Mouse (Mus musculus): ENCODE data around the gene Ints2. TPM values are rescaled to one million over a fixed set of nuclear protein-coding genes. Genes with fewer than 3 reads are reported as not detected.
"Not testable (repeated sequence)": the region's sequence is repeated elsewhere in the genome, so short reads cannot be mapped to it uniquely, and the experiment has no call there.

Ints2 gene
- polyA plus RNA-seq (2014; fragmentation: Nextera tagmentation; extraction: Ambion mirVana), result 24.8 and 28.4 TPM in 2 replicates

DNA sequence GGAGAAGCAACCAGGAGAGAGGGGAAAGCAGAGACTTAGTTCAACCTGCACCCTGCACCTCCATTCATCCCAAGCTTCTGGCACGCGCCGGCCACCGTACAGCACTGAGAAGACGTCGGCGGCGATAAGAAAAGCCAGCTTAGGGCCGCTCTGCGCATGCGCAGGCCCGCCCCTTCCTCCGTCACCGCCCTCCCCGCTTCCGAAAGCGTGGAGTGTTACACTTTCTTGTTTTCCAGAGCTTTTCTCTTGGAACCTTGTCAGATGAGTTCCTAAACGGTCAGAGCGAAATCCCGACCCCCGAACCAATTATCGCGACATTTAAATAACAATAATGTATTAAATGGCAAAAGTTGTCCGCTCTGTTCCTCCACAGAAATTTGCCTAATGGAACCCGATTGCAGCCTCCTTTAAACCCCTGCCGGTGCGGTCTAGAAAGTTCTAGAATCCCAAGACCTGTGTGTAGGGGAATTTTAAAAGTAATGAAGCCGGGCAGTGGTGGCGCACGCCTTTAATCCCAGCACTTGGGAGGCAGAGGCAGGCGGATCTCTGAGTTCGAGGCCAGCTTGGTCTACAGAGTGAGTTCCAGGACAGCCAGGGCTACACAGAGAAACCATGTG is at the start of gene Ints2:
Ints2 (minus strand) TSS at position 116 of the 617 bp plus-strand sequence.
- 7% methylated on average over 32 of the region's 32 CpGs for whole genome bisulfite sequencing
- DNase-seq (ENCODE audit: low spot score) (peak; percentile 97), ATAC-seq (peak; percentile 95)
- peak within 1 kb of the TSS; percentile 61 for H3K4me2 ChIP-seq (ENCODE audit: low read length)
- H3K27ac ChIP-seq (ENCODE audit: low read depth, low read length), result peak within 1 kb of the TSS; percentile 52
- H3K4me3 ChIP-seq (ENCODE audit: low read depth, low read length), result peak within 1 kb of the TSS; percentile 49
- H3K36me3 ChIP-seq (ENCODE audit: control insufficient read depth, insufficient read depth, low read length), result peaks cover 13% of the 10 kb centered on the region
- peaks cover 10% of the 10 kb centered on the region for H3K4me1 ChIP-seq (ENCODE audit: control insufficient read depth, insufficient read depth, low read length)
- no peaks in the 10 kb centered on the region for H3K27me3 ChIP-seq (replicated peaks; ENCODE audit: control insufficient read depth, insufficient read depth, low read length)
- peak within 1 kb of the TSS; percentile 87 for H3K9ac ChIP-seq (ENCODE audit: low read length)
- no peaks in the 10 kb centered on the region for H3K9me3 ChIP-seq (replicated peaks; ENCODE audit: control insufficient read depth, low read length)

DNA sequence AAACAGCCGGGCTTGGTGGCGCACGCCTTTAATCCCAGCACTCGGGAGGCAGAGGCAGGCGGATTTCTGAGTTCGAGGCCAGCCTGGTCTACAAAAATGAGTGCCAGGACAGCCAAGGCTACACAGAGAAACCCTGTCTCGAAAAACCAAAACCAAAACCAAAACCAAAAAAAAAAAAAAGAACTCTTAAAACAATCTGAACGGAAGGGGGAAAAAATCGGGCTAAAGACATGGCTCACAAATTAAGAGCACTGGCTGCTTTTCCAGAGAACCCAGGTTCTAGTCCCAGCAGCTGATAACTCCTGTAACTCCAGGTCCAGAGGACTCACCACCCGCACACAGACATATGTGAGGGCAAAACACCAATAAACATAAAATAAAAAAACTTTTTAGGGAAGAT is 34.8 kb upstream of the Ints2 start:
- WGBS, result 95% methylated on average over 10 of the region's 10 CpGs
- H3K27ac ChIP-seq (ENCODE audit: low read depth, low read length); H3K27me3 ChIP-seq (replicated peaks; ENCODE audit: control insufficient read depth, insufficient read depth, low read length); H3K9ac ChIP-seq (ENCODE audit: low read length); ATAC-seq; H3K4me3 ChIP-seq (ENCODE audit: low read depth, low read length); H3K9me3 ChIP-seq (replicated peaks; ENCODE audit: control insufficient read depth, low read length); H3K4me2 ChIP-seq (ENCODE audit: low read length); DNase-seq (ENCODE audit: low spot score); H3K4me1 ChIP-seq (ENCODE audit: control insufficient read depth, insufficient read depth, low read length): not testable (repeated sequence)
- H3K36me3 ChIP-seq (ENCODE audit: control insufficient read depth, insufficient read depth, low read length), result peaks cover 35% of the 10 kb centered on the region

DNA sequence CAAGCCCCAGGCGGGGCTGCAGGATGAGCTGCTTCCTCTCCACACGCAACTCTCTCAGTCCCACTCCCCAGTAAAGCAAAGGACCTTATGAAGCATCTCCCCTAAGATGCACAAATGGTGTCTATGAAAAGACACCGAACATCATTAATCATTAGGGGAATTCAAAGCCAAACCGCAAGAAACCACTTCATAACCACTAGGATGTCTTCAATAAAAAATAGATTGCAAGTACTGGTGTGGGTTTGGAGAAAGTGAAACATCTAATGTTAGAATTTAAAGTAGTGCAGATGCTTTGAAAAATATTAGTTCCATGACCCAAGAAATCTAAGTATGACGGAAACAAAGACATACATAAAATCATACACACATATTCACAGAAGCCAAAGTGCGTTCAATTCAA is 34.3 kb upstream of the Ints2 start:
- no peak overlapping the region for H3K4me3 ChIP-seq (ENCODE audit: low read depth, low read length)
- H3K4me1 ChIP-seq (ENCODE audit: control insufficient read depth, insufficient read depth, low read length), result no peaks in the 10 kb centered on the region
- no peak overlapping the region for H3K9ac ChIP-seq (ENCODE audit: low read length)
- no peaks in the 10 kb centered on the region for H3K9me3 ChIP-seq (replicated peaks; ENCODE audit: control insufficient read depth, low read length)
- 97% methylated on average over 6 of the region's 6 CpGs for WGBS
- no peak overlapping the region for H3K4me2 ChIP-seq (ENCODE audit: low read length)
- DNase-seq (ENCODE audit: low spot score) (no peak), ATAC-seq (no peak)
- H3K27ac ChIP-seq (ENCODE audit: low read depth, low read length), result no peak overlapping the region
- H3K36me3 ChIP-seq (ENCODE audit: control insufficient read depth, insufficient read depth, low read length), result peaks cover 35% of the 10 kb centered on the region
- H3K27me3 ChIP-seq (replicated peaks; ENCODE audit: control insufficient read depth, insufficient read depth, low read length), result no peaks in the 10 kb centered on the region

DNA sequence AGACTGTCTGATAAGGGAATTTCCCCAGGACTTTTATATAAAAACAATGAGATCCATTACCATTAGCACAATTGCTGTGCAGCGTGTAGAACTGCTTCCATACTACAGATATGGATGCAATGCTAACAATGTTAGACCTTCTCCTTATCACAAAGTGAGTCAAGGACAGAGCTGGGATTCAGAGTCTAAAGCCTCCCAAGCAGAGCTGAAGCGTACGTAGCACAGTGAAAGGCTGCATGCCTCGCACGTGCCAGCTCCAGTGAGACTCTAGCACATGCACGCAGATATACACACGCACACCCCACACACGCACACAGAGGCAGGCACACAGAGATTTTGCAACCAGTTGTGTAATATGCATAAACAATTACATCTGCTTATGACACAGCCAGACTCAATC is 28.4 kb upstream of the Ints2 start:
- no peak overlapping the region for H3K27ac ChIP-seq (ENCODE audit: low read depth, low read length)
- DNase-seq (ENCODE audit: low spot score), result no peak
- H3K27me3 ChIP-seq (replicated peaks; ENCODE audit: control insufficient read depth, insufficient read depth, low read length), result no peaks in the 10 kb centered on the region
- no peaks in the 10 kb centered on the region for H3K9me3 ChIP-seq (replicated peaks; ENCODE audit: control insufficient read depth, low read length)
- peaks cover 75% of the 10 kb centered on the region for H3K36me3 ChIP-seq (ENCODE audit: control insufficient read depth, insufficient read depth, low read length)
- WGBS, result 96% methylated on average over 8 of the region's 8 CpGs
- H3K9ac ChIP-seq (ENCODE audit: low read length), result no peak overlapping the region
- no peak overlapping the region for H3K4me2 ChIP-seq (ENCODE audit: low read length)
- no peaks in the 10 kb centered on the region for H3K4me1 ChIP-seq (ENCODE audit: control insufficient read depth, insufficient read depth, low read length)
- H3K4me3 ChIP-seq (ENCODE audit: low read depth, low read length), result no peak overlapping the region
- ATAC-seq, result no peak

DNA sequence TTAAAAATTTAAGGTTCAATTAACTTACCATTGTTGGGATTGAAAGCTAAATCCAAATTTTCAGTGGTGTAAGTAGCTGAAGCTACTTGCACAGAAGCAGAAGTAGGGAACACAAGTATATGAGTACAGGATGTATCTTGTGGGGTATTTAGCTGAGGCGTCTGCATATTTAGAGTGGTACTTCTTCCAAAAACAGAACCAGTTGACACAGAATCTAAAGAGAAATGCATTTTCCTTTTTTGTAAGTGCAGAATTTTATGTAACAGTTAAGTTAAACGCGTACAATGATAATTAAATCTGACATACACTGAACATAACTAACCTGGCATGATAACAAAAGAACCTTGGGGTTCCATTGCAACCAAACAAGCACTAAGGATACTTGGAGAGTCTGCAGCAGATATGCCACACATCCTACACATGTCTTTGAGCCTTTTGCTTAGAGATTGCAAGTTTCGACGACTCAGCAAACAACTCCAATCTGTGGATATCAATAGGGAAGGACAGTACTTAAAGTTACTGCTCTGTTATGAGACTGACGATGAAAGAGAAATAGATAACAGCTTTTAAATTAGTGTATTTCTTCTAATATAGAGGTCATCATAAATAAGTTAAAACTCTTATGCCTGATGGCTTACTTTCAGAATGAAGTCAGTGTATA is 21.2 kb upstream of the Ints2 start:
- no peaks in the 10 kb centered on the region for H3K4me1 ChIP-seq (ENCODE audit: control insufficient read depth, insufficient read depth, low read length)
- ATAC-seq (no peak), DNase-seq (ENCODE audit: low spot score) (no peak)
- WGBS, result 96% methylated on average over 6 of the region's 6 CpGs
- H3K9ac ChIP-seq (ENCODE audit: low read length), result no peak overlapping the region
- no peak overlapping the region for H3K27ac ChIP-seq (ENCODE audit: low read depth, low read length)
- no peak overlapping the region for H3K4me2 ChIP-seq (ENCODE audit: low read length)
- no peaks in the 10 kb centered on the region for H3K9me3 ChIP-seq (replicated peaks; ENCODE audit: control insufficient read depth, low read length)
- H3K4me3 ChIP-seq (ENCODE audit: low read depth, low read length), result no peak overlapping the region
- H3K27me3 ChIP-seq (replicated peaks; ENCODE audit: control insufficient read depth, insufficient read depth, low read length), result no peaks in the 10 kb centered on the region
- H3K36me3 ChIP-seq (ENCODE audit: control insufficient read depth, insufficient read depth, low read length), result peaks cover 76% of the 10 kb centered on the region

DNA sequence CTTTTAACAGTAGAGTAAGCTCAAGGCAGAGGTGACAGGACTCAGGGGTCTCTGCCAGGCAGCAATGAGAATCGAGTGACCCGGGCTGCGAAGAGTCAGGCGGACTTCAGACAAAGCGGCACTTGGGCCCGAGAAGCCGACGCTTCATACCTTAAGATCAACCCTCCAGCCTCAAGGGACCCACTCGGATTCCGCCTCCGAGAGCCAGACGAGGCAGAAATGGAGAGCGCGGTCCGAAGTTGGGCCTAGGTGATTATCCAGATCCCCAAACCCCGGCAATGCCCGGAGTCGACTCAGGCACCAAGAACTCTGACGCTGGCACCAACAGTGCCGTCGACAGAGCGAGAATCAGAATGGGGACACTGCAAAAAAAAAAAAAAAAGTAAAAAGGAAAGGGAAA is 321 bp downstream of the Ints2 start:
- DNase-seq (ENCODE audit: low spot score), result no peak
- ATAC-seq, result peak; percentile 53; the same call in 1 of the 2 replicates
- peak overlapping the region; percentile 49 for H3K4me3 ChIP-seq (ENCODE audit: low read depth, low read length)
- peak overlapping the region; percentile 61 for H3K4me2 ChIP-seq (ENCODE audit: low read length)
- H3K4me1 ChIP-seq (ENCODE audit: control insufficient read depth, insufficient read depth, low read length), result peaks cover 10% of the 10 kb centered on the region
- WGBS, result 0% methylated on average over 22 of the region's 22 CpGs
- H3K27me3 ChIP-seq (replicated peaks; ENCODE audit: control insufficient read depth, insufficient read depth, low read length), result no peaks in the 10 kb centered on the region
- H3K9ac ChIP-seq (ENCODE audit: low read length), result peak overlapping the region; percentile 87
- peaks cover 18% of the 10 kb centered on the region for H3K36me3 ChIP-seq (ENCODE audit: control insufficient read depth, insufficient read depth, low read length)
- H3K27ac ChIP-seq (ENCODE audit: low read depth, low read length), result peak overlapping the region; percentile 52
- H3K9me3 ChIP-seq (replicated peaks; ENCODE audit: control insufficient read depth, low read length), result no peaks in the 10 kb centered on the region

DNA sequence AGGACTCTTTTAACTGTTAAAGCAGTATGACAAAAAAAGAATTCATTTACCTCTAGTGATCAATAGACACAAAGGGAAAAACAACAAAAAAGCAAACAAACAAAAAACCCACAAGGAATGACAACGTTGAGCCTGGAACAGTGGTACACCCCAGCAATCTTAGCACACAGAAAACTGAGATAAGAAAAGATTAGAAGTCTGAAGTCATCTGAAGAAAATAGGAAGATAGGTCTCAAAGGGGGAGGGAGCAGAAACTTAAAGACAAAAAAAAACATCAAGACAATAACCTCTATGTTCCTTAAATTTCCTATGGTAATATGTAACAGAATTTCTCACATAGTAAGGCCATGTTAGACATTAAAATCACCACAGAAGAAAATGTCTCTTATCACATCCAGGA is 4.0 kb downstream of the Ints2 start:
- 75% methylated on average over 1 of the region's 1 CpGs for WGBS
- Histone ChIP-seq H3K9me3 (replicated peaks; ENCODE audit: control insufficient read depth, low read length) (no peaks in the 10 kb centered on the region), H3K4me1 (ENCODE audit: control insufficient read depth, insufficient read depth, low read length) (peaks cover 10% of the 10 kb centered on the region), H3K36me3 (ENCODE audit: control insufficient read depth, insufficient read depth, low read length) (peaks cover 46% of the 10 kb centered on the region), H3K27ac (ENCODE audit: low read depth, low read length) (no peak overlapping the region), H3K27me3 (replicated peaks; ENCODE audit: control insufficient read depth, insufficient read depth, low read length) (no peaks in the 10 kb centered on the region), H3K4me3 (ENCODE audit: low read depth, low read length) (no peak overlapping the region), H3K9ac (ENCODE audit: low read length) (no peak overlapping the region), H3K4me2 (ENCODE audit: low read length) (no peak overlapping the region)
- no peak for DNase-seq (ENCODE audit: low spot score)
- no peak for ATAC-seq

DNA sequence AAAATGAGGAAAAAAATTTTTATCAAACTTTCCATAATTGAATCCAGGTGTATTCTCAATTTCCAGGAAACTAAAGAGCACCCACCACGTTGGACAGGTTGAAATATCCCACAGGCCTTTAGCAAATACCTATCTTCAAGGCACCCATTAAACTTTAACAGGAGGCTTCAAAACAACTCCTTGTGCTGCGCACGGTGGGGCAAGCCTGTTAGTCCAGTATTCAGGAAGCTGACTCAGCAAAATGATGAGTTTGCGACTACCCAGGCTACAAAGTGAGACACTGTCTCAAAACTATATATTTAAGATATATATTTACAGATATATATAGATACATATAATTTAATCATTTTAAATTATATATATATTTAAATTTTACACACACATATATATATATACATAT is 24.9 kb downstream of the Ints2 start:
- Histone ChIP-seq H3K36me3 (ENCODE audit: control insufficient read depth, insufficient read depth, low read length) (peaks cover 71% of the 10 kb centered on the region), H3K27ac (ENCODE audit: low read depth, low read length) (no peak overlapping the region), H3K4me1 (ENCODE audit: control insufficient read depth, insufficient read depth, low read length) (no peaks in the 10 kb centered on the region), H3K27me3 (replicated peaks; ENCODE audit: control insufficient read depth, insufficient read depth, low read length) (no peaks in the 10 kb centered on the region), H3K4me3 (ENCODE audit: low read depth, low read length) (no peak overlapping the region), H3K4me2 (ENCODE audit: low read length) (no peak overlapping the region), H3K9me3 (replicated peaks; ENCODE audit: control insufficient read depth, low read length) (no peaks in the 10 kb centered on the region), H3K9ac (ENCODE audit: low read length) (no peak overlapping the region)
- 91% methylated on average over 4 of the region's 4 CpGs for WGBS
- no peak for ATAC-seq
- DNase-seq (ENCODE audit: low spot score), result no peak

DNA sequence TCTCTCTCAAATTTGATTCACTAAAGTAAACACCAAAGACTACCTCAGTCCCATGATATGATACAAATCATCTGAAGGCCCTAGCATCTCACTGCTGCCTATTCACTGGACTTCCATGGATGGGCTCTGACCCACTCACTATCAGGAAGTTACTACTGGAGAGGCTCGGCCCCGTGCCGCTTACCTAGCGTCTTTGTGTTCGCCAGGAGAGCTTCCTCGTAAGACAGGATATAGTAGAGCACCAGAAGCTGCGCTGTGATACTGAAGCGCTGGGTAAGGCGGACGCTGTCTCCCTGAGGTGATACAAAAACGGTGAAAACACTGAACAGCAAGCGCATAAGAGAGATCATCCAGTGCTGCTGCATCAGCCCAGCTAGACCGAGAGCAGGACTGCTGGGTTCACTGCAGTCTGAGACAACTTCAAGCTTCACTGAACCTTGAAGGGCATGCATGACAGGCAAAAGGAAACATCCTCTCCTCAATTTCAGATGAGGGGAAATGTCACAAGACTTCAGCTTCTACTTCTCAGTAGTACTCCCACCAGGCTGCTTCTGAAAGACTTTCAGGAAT is 25.5 kb downstream of the Ints2 start:
- no peaks in the 10 kb centered on the region for H3K27me3 ChIP-seq (replicated peaks; ENCODE audit: control insufficient read depth, insufficient read depth, low read length)
- WGBS, result 97% methylated on average over 13 of the region's 13 CpGs
- ATAC-seq (no peak), DNase-seq (ENCODE audit: low spot score) (no peak)
- no peak overlapping the region for H3K4me2 ChIP-seq (ENCODE audit: low read length)
- no peaks in the 10 kb centered on the region for H3K4me1 ChIP-seq (ENCODE audit: control insufficient read depth, insufficient read depth, low read length)
- peaks cover 69% of the 10 kb centered on the region for H3K36me3 ChIP-seq (ENCODE audit: control insufficient read depth, insufficient read depth, low read length)
- H3K27ac ChIP-seq (ENCODE audit: low read depth, low read length), result no peak overlapping the region
- H3K9me3 ChIP-seq (replicated peaks; ENCODE audit: control insufficient read depth, low read length), result no peaks in the 10 kb centered on the region
- no peak overlapping the region for H3K4me3 ChIP-seq (ENCODE audit: low read depth, low read length)
- no peak overlapping the region for H3K9ac ChIP-seq (ENCODE audit: low read length)
